Mouse (Mus musculus) heart, embryonic 11.5 days (tissue): Measurements from ENCODE around the gene Cldn10. TPM values are rescaled to one million over a fixed set of nuclear protein-coding genes. Genes with fewer than 3 reads are reported as not detected.
"Not testable (repeated sequence)": the region's sequence is repeated elsewhere in the genome, so short reads cannot be mapped to it uniquely, and the experiment has no call there.

ENCODE experiments used
- ATAC-seq: fragments of 200-750 bp; cut with Nextera tagmentation; replicated peaks from 2 replicates; pipeline ENCODE4 v1.8.0; 2017; ENCODE audit warnings: moderate library complexity; ENCODE audit not compliant: insufficient number of reproducible peaks, low FRiP score, low TSS enrichment
- H3K27ac ChIP-seq: fragments of 300-500 bp; sonication (generic); 2 replicates; pipeline ENCODE4 v1.5.1; 2014; ENCODE audit warnings: mild to moderate bottlenecking, low read depth, low read length
- H3K27me3 ChIP-seq: fragments of 300-500 bp; sonication (generic); 2 replicates; pipeline ENCODE4 v1.6.1; 2014; ENCODE audit warnings: mild to moderate bottlenecking, low read length, mixed read lengths; ENCODE audit not compliant: control insufficient read depth, insufficient read depth
- H3K36me3 ChIP-seq: fragments of 300-500 bp; sonication (generic); 2 replicates; pipeline ENCODE4 v1.6.1; 2014; ENCODE audit warnings: mild to moderate bottlenecking, low read length, moderate library complexity, mixed read lengths; ENCODE audit not compliant: control insufficient read depth, insufficient read depth
- H3K4me1 ChIP-seq: fragments of 300-500 bp; sonication (generic); 2 replicates; pipeline ENCODE4 v1.6.1; 2014; ENCODE audit warnings: low read length; ENCODE audit not compliant: control insufficient read depth, insufficient read depth
- H3K4me2 ChIP-seq: fragments of 300-500 bp; sonication (generic); 2 replicates; pipeline ENCODE4 v1.6.1; 2014; ENCODE audit warnings: mild to moderate bottlenecking, moderate library complexity
- H3K4me3 ChIP-seq: fragments of 300-500 bp; sonication (generic); 2 replicates; pipeline ENCODE4 v1.5.1; 2014; ENCODE audit warnings: low read depth, low read length
- H3K9ac ChIP-seq: fragments of 300-500 bp; sonication (generic); 2 replicates; pipeline ENCODE4 v1.6.1; 2014; ENCODE audit warnings: mild to moderate bottlenecking, low read depth, low read length, moderate library complexity
- H3K9me3 ChIP-seq: fragments of 300-500 bp; sonication (generic); replicated peaks from 2 replicates; pipeline ENCODE4 v1.6.1; 2016; ENCODE audit warnings: low read length; ENCODE audit not compliant: control insufficient read depth
- WGBS: fragments of 180-500 bp; shearing (Covaris S2); extraction: QIAGEN DNeasy Blood & Tissue Kit; methylation state at CpG from one replicate; pipeline ENCODE4 v1.1.7; 2014; ENCODE audit not compliant: insufficient replicate concordance; 5-methylcytosine and 5-hydroxymethylcytosine counted together
- polyA plus RNA-seq: library from polyadenylated mRNA; unstranded; fragments of >200 nt; fragmentation: Nextera tagmentation; extraction: Ambion mirVana; gene quantifications from 2 replicates; pipeline ENCODE4 v1.2.1, GENCODE M21; 2014

Gene Cldn10
- polyA plus RNA-seq, 1 experiment from 2014 or later = 0.56 TPM

GRCm38 (mm10) chr14:118804351-118804750, 16.6 kb downstream of the Cldn10 start:
- H3K27me3 ChIP-seq = no peaks in the 10 kb centered on the region
- WGBS = 34% methylated on average over 6 of the region's 6 CpGs

DNA sequence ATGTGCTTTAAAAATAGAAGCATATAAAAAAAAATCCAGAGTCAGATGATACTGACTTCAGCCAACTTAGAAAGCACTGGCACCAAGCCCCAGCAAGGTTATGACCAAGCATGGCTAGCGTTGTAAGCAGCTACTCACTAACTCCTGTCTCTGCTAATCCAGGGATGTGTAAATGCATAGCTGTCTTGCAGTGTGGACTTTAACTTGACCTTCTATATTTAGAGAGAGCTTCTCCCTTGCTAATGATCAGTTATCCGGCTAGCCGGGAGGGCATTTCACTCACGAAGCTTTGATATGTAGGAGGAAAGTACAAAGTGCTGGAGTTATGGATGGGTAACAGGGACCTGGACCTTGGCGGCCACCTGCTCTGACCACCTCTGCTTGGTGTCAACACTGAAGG, 19.9 kb downstream of the Cldn10 start:
- ATAC-seq = no peak
- H3K4me3 ChIP-seq = no peak overlapping the region
- no peaks in the 10 kb centered on the region for H3K36me3 ChIP-seq
- 70% methylated on average over 5 of the region's 5 CpGs for WGBS
- no peaks in the 10 kb centered on the region for H3K27me3 ChIP-seq
- H3K27ac ChIP-seq = no peak overlapping the region
- H3K9ac ChIP-seq = no peak overlapping the region
- no peaks in the 10 kb centered on the region for H3K9me3 ChIP-seq
- no peak overlapping the region for H3K4me2 ChIP-seq
- no peaks in the 10 kb centered on the region for H3K4me1 ChIP-seq

More at GRCm38 (mm10) chr14:118804351-118804750, 16.6 kb downstream of the Cldn10 start:
- H3K4me1 ChIP-seq = peaks cover 3% of the 10 kb centered on the region; the same call in 1 of the 2 replicates
- no peak overlapping the region for H3K27ac ChIP-seq
- ATAC-seq = no peak
- H3K9ac ChIP-seq = no peak overlapping the region
- no peak overlapping the region for H3K4me2 ChIP-seq
- no peak overlapping the region for H3K4me3 ChIP-seq
- H3K9me3 ChIP-seq = no peaks in the 10 kb centered on the region
- H3K36me3 ChIP-seq = no peaks in the 10 kb centered on the region

- H3K27me3 ChIP-seq, H3K36me3 ChIP-seq, H3K4me1 ChIP-seq, H3K9ac ChIP-seq, H3K27ac ChIP-seq, H3K4me3 ChIP-seq, H3K9me3 ChIP-seq, H3K4me2 ChIP-seq, ATAC-seq: not testable (repeated sequence)
- 73% methylated on average over 2 of the region's 2 CpGs for WGBS
Observed at GRCm38 (mm10) chr14:118808183-118808582, 20.5 kb downstream of the Cldn10 start.

DNA sequence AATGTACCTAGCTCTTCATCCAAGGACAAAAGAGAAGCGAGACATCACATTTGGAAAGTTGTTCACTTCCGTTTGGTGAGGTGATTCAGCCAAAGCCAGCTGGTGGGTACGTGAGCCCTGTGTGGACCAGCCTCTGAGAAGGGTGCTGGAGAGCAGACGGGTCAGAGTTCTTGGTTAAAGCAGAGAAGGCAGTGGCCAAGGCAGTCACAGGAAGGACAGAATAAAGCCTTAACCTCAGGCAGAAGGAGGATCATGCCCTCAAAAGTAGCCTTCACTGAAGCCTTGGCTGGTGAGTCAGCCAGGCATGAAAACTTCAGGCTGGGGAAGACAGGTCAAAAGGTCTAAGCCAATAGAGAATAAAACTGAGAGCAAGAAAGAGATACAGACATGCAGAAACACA, 22.0 kb downstream of the Cldn10 start:
- Histone ChIP-seq H3K4me2 (no peak overlapping the region), H3K27ac (no peak overlapping the region), H3K4me3 (no peak overlapping the region), H3K4me1 (no peaks in the 10 kb centered on the region), H3K9me3 (no peaks in the 10 kb centered on the region), H3K27me3 (peaks cover 5% of the 10 kb centered on the region; the same call in 1 of the 2 replicates), H3K36me3 (no peaks in the 10 kb centered on the region), H3K9ac (no peak overlapping the region)
- ATAC-seq = no peak
- WGBS = 64% methylated on average over 4 of the region's 4 CpGs

- ATAC-seq, H3K27ac ChIP-seq, H3K4me3 ChIP-seq, H3K4me2 ChIP-seq, H3K9ac ChIP-seq, H3K27me3 ChIP-seq, H3K9me3 ChIP-seq, H3K36me3 ChIP-seq, H3K4me1 ChIP-seq: not testable (repeated sequence)
Observed at GRCm38 (mm10) chr14:118811256-118811655, 23.5 kb downstream of the Cldn10 start.

DNA sequence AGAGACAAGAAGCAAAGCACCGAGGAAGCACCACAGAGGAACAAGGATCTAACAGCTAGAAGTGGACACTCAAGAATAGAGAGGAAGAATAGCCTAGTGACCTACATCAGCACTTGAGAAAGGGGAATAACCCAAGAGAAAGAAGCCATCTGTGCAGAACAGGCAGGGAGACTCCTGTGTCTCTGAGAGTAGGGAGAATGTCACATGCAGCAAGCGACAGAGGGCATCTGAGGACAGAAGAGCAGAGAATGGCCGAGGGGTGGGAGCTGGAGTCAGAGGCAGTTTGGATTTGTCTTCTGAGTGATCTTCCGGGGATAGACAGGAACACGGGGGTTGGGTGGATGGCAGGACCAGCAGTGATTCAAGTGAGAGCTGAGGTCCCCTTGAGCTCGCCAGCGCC, 25.4 kb downstream of the Cldn10 start:
- no peaks in the 10 kb centered on the region for H3K36me3 ChIP-seq
- no peak overlapping the region for H3K27ac ChIP-seq
- no peaks in the 10 kb centered on the region for H3K4me1 ChIP-seq
- WGBS = 60% methylated on average over 7 of the region's 7 CpGs
- H3K4me3 ChIP-seq = no peak overlapping the region
- H3K9ac ChIP-seq = no peak overlapping the region
- H3K27me3 ChIP-seq = peaks cover 7% of the 10 kb centered on the region
- H3K9me3 ChIP-seq = no peaks in the 10 kb centered on the region
- no peak overlapping the region for H3K4me2 ChIP-seq
- ATAC-seq = no peak

GRCm38 (mm10) chr14:118816503-118816902, 28.8 kb downstream of the Cldn10 start:
- Histone ChIP-seq H3K9ac (no peak overlapping the region), H3K36me3 (no peaks in the 10 kb centered on the region), H3K9me3 (no peaks in the 10 kb centered on the region), H3K4me1 (no peaks in the 10 kb centered on the region), H3K27ac (no peak overlapping the region), H3K4me2 (no peak overlapping the region), H3K27me3 (peaks cover 7% of the 10 kb centered on the region), H3K4me3 (no peak overlapping the region)
- WGBS = 21% methylated on average over 4 of the region's 4 CpGs
- no peak for ATAC-seq

DNA sequence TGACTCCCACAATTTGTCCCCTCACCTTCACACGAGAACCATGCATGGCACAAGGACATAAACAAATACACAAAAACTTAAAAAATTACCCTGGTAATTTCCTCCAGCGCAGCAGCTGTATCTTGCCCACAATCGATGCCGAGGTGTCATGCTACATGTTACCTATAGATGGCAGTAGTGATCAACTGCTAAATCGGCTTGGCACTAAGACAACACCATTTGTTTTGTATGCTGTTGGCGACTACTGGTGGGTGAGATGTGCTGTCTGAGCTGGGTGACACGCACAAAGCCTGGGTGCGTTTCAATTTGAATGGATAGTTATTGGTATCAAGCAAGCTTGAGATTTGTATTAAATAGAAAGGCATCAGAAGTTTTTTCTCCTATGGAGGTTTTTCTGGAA, 32.4 kb downstream of the Cldn10 start:
- H3K4me1 ChIP-seq = no peaks in the 10 kb centered on the region
- H3K4me2 ChIP-seq = no peak overlapping the region
- no peak for ATAC-seq
- peaks cover 3% of the 10 kb centered on the region; the same call in 1 of the 2 replicates for H3K27me3 ChIP-seq
- no peak overlapping the region for H3K27ac ChIP-seq
- H3K4me3 ChIP-seq = no peak overlapping the region
- H3K36me3 ChIP-seq = no peaks in the 10 kb centered on the region
- 11% methylated on average over 8 of the region's 8 CpGs for WGBS
- no peaks in the 10 kb centered on the region for H3K9me3 ChIP-seq
- no peak overlapping the region for H3K9ac ChIP-seq

- Histone ChIP-seq H3K9ac (no peak overlapping the region), H3K4me2 (no peak overlapping the region), H3K4me1 (no peaks in the 10 kb centered on the region), H3K9me3 (no peaks in the 10 kb centered on the region), H3K27me3 (no peaks in the 10 kb centered on the region; the same call in 1 of the 2 replicates), H3K4me3 (no peak overlapping the region), H3K27ac (no peak overlapping the region), H3K36me3 (no peaks in the 10 kb centered on the region)
- WGBS = 81% methylated on average over 4 of the region's 4 CpGs
- no peak for ATAC-seq
Observed at GRCm38 (mm10) chr14:118822816-118823215, 35.1 kb downstream of the Cldn10 start.
